Mouse (Mus musculus) liver, embryonic 12.5 days (tissue): Measurements from ENCODE around the gene Clic4. TPM values are rescaled to one million over a fixed set of nuclear protein-coding genes. Genes with fewer than 3 reads are reported as not detected.
A peak's percentile ranks its signal among the peaks of the same experiment; 100 is the strongest.

Experiments used
- ATAC-seq: fragments of 200-750 bp; cut with Nextera tagmentation; 2 replicates; pipeline ENCODE4 v1.8.0; 2017; ENCODE audit warnings: moderate number of reproducible peaks, mild to moderate bottlenecking, moderate library complexity
- H3K27ac ChIP-seq: fragments of 300-500 bp; sonication (generic); 2 replicates; pipeline ENCODE4 v1.5.1; 2016; ENCODE audit warnings: mild to moderate bottlenecking
- H3K27me3 ChIP-seq: fragments of 300-500 bp; sonication (generic); replicated peaks from 2 replicates; pipeline ENCODE4 v1.6.1; 2016; ENCODE audit warnings: mild to moderate bottlenecking, moderate library complexity
- H3K36me3 ChIP-seq: fragments of 300-500 bp; sonication (generic); 2 replicates; pipeline ENCODE4 v1.6.1; 2016; ENCODE audit warnings: mild to moderate bottlenecking, moderate library complexity
- H3K4me1 ChIP-seq: fragments of 300-500 bp; sonication (generic); 2 replicates; pipeline ENCODE4 v1.6.1; 2016
- H3K4me2 ChIP-seq: fragments of 300-500 bp; sonication (generic); 2 replicates; pipeline ENCODE4 v1.6.1; 2016; ENCODE audit warnings: mild to moderate bottlenecking, moderate library complexity
- H3K4me3 ChIP-seq: fragments of 300-500 bp; sonication (generic); 2 replicates; pipeline ENCODE4 v1.5.1; 2016; ENCODE audit warnings: mild to moderate bottlenecking, moderate library complexity
- H3K9ac ChIP-seq: fragments of 300-500 bp; sonication (generic); 2 replicates; pipeline ENCODE4 v1.6.1; 2016; ENCODE audit warnings: mild to moderate bottlenecking, moderate library complexity
- H3K9me3 ChIP-seq: fragments of 300-500 bp; sonication (generic); replicated peaks from 2 replicates; pipeline ENCODE4 v1.6.1; 2016; ENCODE audit warnings: mild to moderate bottlenecking, moderate library complexity
- WGBS: fragments of 180-500 bp; shearing (Covaris S2); methylation state at CpG from one replicate; pipeline ENCODE4 v1.1.7; 2016; ENCODE audit not compliant: insufficient replicate concordance; 5-methylcytosine and 5-hydroxymethylcytosine counted together
- polyA plus RNA-seq: library from polyadenylated mRNA; unstranded; fragments of >200 nt; fragmentation: Nextera tagmentation; extraction: Ambion mirVana; gene quantifications from 2 replicates; pipeline ENCODE4 v1.2.1, GENCODE M21; 2016

Clic4 gene
- polyA plus RNA-seq, 1 experiment from 2014 or later = 161 TPM

DNA sequence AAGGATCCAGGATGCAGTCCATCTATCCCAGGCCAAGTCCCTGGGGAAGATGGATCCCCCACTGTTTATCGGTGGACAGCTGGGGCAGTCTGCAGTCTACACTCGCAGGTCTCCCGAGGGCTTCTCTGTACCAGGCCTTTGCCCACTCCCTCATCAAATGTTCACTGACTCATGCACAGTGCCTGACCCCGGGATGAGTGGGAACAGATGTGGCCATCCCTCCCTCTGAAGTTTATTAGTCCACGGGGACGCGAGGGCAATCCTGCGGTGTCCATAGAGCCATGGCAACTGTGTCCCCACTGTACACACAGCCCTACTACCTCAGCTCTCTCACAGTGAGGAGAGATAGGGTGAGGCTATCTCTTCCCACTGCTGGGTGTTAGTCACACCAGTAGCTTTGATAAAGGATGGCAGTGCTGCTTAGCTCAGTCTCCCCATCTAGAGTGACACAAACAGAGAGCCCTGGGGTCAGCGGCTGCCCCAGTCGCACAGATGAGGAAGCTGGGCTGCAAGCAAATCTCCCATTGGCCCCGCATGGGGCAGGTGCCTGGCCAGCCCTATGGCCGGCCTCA, 101.2 kb downstream of the Clic4 start:
- Histone ChIP-seq H3K4me3 (no peak overlapping the region), H3K36me3 (no peaks in the 10 kb centered on the region), H3K9me3 (no peaks in the 10 kb centered on the region), H3K27ac (no peak overlapping the region), H3K27me3 (peaks cover 89% of the 10 kb centered on the region), H3K4me1 (peaks cover 60% of the 10 kb centered on the region), H3K4me2 (peak overlapping the region; percentile 14; the same call in 1 of the 2 replicates), H3K9ac (no peak overlapping the region)
- peak; percentile 81 for ATAC-seq
- WGBS = 43% methylated on average over 12 of the region's 12 CpGs

DNA sequence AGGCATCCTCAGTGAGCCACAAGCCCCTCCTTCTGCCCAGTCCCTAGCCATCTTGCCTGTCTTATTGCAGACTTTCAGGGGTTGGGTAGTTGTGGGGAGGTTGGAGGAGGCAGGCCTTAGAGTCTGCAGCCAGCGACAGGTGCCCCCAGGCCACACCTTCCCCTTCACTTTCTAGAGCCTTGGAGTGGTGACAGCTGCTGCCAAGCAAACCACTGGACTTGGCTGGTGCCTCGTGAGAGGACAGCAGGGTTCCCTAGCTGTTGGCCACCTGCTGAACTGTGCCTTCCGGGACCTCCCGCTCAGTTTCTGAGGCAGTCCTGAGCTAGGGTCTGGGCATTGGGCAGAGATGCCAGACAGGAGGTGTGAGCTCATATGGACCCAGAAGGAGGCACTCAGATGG, 103.1 kb downstream of the Clic4 start:
- no peak for ATAC-seq
- Histone ChIP-seq H3K27ac (no peak overlapping the region), H3K36me3 (no peaks in the 10 kb centered on the region), H3K4me2 (no peak overlapping the region), H3K4me3 (no peak overlapping the region), H3K4me1 (peaks cover 56% of the 10 kb centered on the region), H3K9ac (no peak overlapping the region), H3K27me3 (peaks cover 89% of the 10 kb centered on the region), H3K9me3 (no peaks in the 10 kb centered on the region)
- 59% methylated on average over 4 of the region's 4 CpGs for WGBS

DNA sequence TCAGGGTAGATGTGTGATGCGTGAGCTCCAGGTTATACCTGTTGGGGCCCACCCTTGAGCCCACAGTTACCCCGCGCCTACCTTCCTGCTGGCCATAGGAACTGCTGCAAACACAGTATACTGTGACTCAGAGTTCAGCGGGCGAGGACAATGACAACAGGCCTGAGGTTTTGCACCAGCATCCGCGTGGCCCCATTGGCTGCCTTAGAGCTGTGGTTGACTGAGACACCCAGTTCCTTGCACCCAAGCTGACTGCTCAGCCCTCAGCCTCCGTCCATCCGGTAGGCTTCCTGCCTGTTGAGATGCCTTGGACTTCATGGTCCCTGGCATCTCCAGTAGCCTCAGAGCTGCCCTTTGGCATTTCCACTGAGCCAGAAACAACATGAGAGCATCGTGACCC, 103.5 kb downstream of the Clic4 start:
- Histone ChIP-seq H3K9ac (no peak overlapping the region), H3K36me3 (no peaks in the 10 kb centered on the region), H3K27ac (no peak overlapping the region), H3K4me3 (no peak overlapping the region), H3K4me2 (no peak overlapping the region), H3K9me3 (no peaks in the 10 kb centered on the region), H3K4me1 (peaks cover 56% of the 10 kb centered on the region), H3K27me3 (peaks cover 89% of the 10 kb centered on the region)
- 63% methylated on average over 10 of the region's 10 CpGs for WGBS
- no peak for ATAC-seq

DNA sequence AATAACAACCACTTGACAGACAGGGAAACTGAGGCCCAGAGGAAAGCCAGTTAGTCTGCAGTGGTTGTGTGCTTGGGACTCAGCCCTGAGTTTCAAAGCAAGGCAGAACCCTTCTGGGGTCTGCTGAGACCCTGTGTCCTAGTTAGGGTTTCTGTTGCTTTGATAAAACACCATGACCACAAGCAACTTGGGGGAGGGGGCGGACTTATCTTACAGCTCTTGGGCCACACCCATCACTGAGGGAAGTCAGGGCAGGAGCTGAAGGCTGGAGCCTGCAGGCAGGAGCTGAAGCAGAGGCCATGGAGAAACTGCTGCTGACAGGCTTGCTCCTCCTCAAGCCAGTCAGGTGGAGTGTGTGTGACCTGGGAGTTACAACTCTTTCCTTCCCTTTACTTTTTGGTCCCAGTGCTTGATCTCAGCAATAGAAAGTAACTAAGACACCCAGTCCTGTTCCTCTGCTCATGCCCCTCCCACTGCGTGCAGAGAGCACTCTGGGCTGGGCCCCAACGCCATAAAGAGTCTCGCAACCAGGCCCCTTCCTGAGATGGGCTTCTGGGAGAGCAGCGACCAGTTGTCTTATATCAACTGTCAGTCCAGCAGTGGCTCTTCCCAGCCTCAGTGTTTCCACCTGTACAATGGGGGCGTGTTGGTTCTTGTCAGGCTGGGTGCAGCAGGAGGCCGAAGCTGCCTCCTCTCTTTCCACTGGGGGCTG, 104.6 kb downstream of the Clic4 start:
- Histone ChIP-seq H3K9me3 (no peaks in the 10 kb centered on the region), H3K4me3 (no peak overlapping the region), H3K27me3 (peaks cover 89% of the 10 kb centered on the region), H3K4me2 (peak overlapping the region; percentile 26), H3K4me1 (peaks cover 56% of the 10 kb centered on the region), H3K36me3 (no peaks in the 10 kb centered on the region), H3K27ac (peak overlapping the region; percentile 49), H3K9ac (no peak overlapping the region)
- peak; percentile 50; the same call in 1 of the 2 replicates for ATAC-seq
- WGBS = 26% methylated on average over 7 of the region's 7 CpGs

DNA sequence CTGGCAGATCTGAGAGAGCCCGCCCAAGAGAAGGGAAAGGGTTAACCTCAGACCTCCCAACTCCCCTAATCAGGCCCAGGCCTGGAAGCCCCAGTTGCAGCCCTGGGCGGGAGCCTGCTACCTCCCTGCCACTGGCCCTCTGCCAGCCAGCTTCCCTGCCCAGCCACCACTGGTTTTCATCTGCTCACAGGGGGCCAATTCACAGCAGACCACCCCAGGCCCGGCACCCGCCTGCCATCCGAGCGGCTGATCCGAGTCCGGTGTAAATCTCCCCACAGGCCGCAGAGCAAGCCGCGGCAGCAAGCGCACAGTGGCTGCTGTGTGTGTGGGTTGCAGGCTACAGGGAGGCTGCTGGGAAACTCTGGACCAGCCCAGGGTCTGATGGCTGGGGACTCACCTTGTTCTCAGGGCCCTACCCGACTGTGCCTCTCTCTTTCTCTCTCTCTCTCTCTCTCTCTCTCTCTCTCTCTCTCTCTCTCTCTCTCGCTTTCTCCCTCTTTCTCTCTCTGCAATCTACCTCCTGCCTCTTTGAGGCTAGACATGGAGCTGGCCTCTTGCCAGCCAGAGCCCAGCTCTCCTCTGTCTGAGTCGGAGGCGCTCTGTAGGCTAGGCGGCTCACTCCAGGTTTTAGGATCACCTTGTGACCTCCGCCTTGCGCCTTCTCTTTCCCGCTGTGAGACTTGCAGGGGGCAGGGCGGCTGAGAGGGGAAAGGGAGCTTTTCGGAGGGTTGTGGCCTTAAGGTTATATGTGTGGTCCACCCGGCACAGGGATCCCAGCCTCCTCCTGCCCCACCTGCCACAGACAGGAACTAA, 106.0 kb downstream of the Clic4 start:
- H3K36me3 ChIP-seq = no peaks in the 10 kb centered on the region
- H3K9ac ChIP-seq = no peak overlapping the region
- H3K4me1 ChIP-seq = peaks cover 49% of the 10 kb centered on the region
- peaks cover 77% of the 10 kb centered on the region for H3K27me3 ChIP-seq
- H3K4me2 ChIP-seq = peak overlapping the region; percentile 38
- ATAC-seq = no peak
- WGBS = 27% methylated on average over 22 of the region's 23 CpGs
- H3K4me3 ChIP-seq = no peak overlapping the region
- H3K9me3 ChIP-seq = no peaks in the 10 kb centered on the region
- no peak overlapping the region for H3K27ac ChIP-seq

DNA sequence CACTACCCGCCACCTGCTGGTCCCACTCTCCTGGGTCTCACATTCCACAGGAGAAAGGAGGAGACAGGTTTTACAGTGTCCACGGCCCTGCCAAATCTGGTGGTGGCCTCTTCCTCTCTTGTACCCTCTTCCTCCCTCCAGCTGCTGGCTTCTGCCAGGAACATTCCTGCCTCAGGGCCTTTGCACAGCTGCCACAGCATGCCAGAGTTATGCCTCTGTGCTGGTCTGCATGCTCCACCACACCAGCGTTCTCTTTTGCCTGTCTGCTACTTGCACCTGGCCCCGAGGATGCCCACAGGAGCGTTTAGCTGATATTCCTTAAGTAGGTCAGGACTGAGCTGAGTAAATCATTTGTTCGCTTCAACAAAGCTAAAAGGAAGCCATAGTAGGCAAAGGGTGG, 106.9 kb downstream of the Clic4 start:
- H3K9ac ChIP-seq = no peak overlapping the region
- H3K36me3 ChIP-seq = no peaks in the 10 kb centered on the region
- H3K4me3 ChIP-seq = no peak overlapping the region
- no peaks in the 10 kb centered on the region for H3K9me3 ChIP-seq
- H3K27me3 ChIP-seq = peaks cover 76% of the 10 kb centered on the region
- peaks cover 41% of the 10 kb centered on the region for H3K4me1 ChIP-seq
- no peak overlapping the region for H3K27ac ChIP-seq
- H3K4me2 ChIP-seq = no peak overlapping the region
- WGBS = 55% methylated on average over 6 of the region's 6 CpGs
- ATAC-seq = no peak

Other genes starting within 250 kb of the Clic4 start
- gene Runx3, start 152.2 kb downstream of the Clic4 start, polyA plus RNA-seq = 0.51 and 0.54 TPM in 2 replicates
- gene Srrm1, start 80.5 kb upstream of the Clic4 start, polyA plus RNA-seq = 170 and 173 TPM in 2 replicates
- gene Ncmap, start 125.4 kb upstream of the Clic4 start, polyA plus RNA-seq = 0.08 and 0.11 TPM in 2 replicates
- 4.9 and 8.3 TPM in 2 replicates for gene Rcan3, start 161.0 kb upstream of the Clic4 start, polyA plus RNA-seq
- gene Stpg1, start 222.0 kb upstream of the Clic4 start, polyA plus RNA-seq = 0.14 TPM in 1 of 2 replicates, not detected in the other
- gene Nipal3, start 222.2 kb upstream of the Clic4 start, polyA plus RNA-seq = 2.8 and 3.6 TPM in 2 replicates